Mouse (Mus musculus): ENCODE measurements around the gene Gm47189. TPM values are rescaled to one million over a fixed set of nuclear protein-coding genes. Genes with fewer than 3 reads are reported as not detected.

Gene Gm47189
- polyA plus RNA-seq (2017; shearing (Covaris generic)) = not detected

DNA sequence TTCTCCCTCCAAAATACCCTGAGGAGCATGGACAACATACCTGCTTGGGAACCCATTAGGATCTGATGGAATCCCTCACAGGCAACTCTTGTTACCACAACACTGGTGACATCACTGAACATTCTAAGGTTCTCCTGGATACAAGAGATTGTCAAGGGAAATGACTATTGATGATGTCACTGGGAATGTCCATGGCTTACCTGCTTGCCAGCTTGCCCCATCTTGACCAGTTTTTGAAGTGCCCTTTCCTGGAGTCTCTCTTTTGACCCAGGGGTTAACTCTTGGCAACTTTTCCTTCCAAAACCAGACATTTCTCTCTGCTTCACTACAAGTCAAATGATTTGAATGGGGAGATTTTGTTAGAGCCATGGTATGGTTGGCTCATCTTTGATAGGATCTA, at the start of gene Gm47189:
Gm47189 (minus strand) TSS at position 101 of the 400 bp plus-strand sequence.

GRCm38 (mm10) chr14:41750514-41750913, 21.7 kb downstream of the Gm47189 start, which contains the start of gene Gm7929:
Gene Gm7929 (minus strand): TSS chr14:41750614.

Other genes with a start within 250 kb of the Gm47189 start
- not detected for gene Gm7970, start 216.9 kb downstream of the Gm47189 start, polyA plus RNA-seq (2017; shearing (Covaris generic))
- under 1 TPM; 0.29 to 0.44 TPM for gene 1700049E17Rik2, start 199.2 kb downstream of the Gm47189 start, polyA plus RNA-seq (2017; shearing (Covaris generic))
- under 1 TPM in 1 of 2 experiments, not detected in 1; 0.43 TPM for gene Gm3072, start 147.8 kb downstream of the Gm47189 start, polyA plus RNA-seq (2017; shearing (Covaris generic))
- gene Gm3676, start 126.0 kb downstream of the Gm47189 start, polyA plus RNA-seq (2017; shearing (Covaris generic)) = not detected
- gene Gm8068, start 70.6 kb downstream of the Gm47189 start, polyA plus RNA-seq (2017; shearing (Covaris generic)) = under 1 TPM in 1 of 2 experiments, not detected in 1; 0.29 TPM
- not detected for gene Gm7929, start 21.8 kb downstream of the Gm47189 start, polyA plus RNA-seq (2017; shearing (Covaris generic))
- not detected for gene Gm7980, start 134.8 kb upstream of the Gm47189 start, polyA plus RNA-seq (2017; shearing (Covaris generic))
- not detected for gene 1700049E17Rik1, start 152.5 kb upstream of the Gm47189 start, polyA plus RNA-seq (2017; shearing (Covaris generic))
- under 1 TPM in 1 of 2 experiments, not detected in 1; 0.14 TPM for gene 1700024B05Rik, start 171.6 kb upstream of the Gm47189 start, polyA plus RNA-seq (2017; shearing (Covaris generic))
- not detected for gene Gm6401, start 195.5 kb upstream of the Gm47189 start, polyA plus RNA-seq (2017; shearing (Covaris generic))
- gene Gm3543, start 210.9 kb upstream of the Gm47189 start, polyA plus RNA-seq (2017; shearing (Covaris generic)) = not detected

Measured in activated CD4-positive, CD25-positive, alpha-beta regulatory T cell (primary cell).